ENCODE assay signal across 34 mouse cellular contexts in genomic region chr7:34025641-34026040, GRCm38 (mm10). TPM values are rescaled to one million over a fixed set of nuclear protein-coding genes. Genes with fewer than 3 reads are reported as not detected.
"Had no signal": no experiment of that assay in that cellular context is flagged by ENCODE, and none has a peak within 500 bp of the region (broad histone marks: within the 10 kb centered on the region; RNA-seq: fewer than 3 reads in every experiment).

No protein-coding gene starts in this region.

- H3K27ac ChIP-seq: embryonic facial prominence, embryonic 10.5 days; embryonic facial prominence, embryonic 12.5 days; embryonic facial prominence, embryonic 13.5 days; embryonic facial prominence, embryonic 15.5 days; forebrain, embryonic 10.5 days; forebrain, embryonic 12.5 days; forebrain, embryonic 13.5 days; forebrain, embryonic 15.5 days; gastrocnemius, adult 2 months; heart, adult 2 months had no signal

- H3K36me3 ChIP-seq: embryonic facial prominence, embryonic 10.5 days; embryonic facial prominence, embryonic 12.5 days; embryonic facial prominence, embryonic 13.5 days; embryonic facial prominence, embryonic 15.5 days; forebrain, embryonic 10.5 days; forebrain, embryonic 12.5 days; forebrain, embryonic 15.5 days had no signal

- H3K27me3 ChIP-seq: embryonic facial prominence, embryonic 12.5 days; embryonic facial prominence, embryonic 13.5 days; embryonic facial prominence, embryonic 15.5 days; forebrain, embryonic 12.5 days; forebrain, embryonic 13.5 days; forebrain, embryonic 15.5 days had no signal

- DNase-seq: cerebellum, adult 2 months; cerebellum, adult 8-10 months; cerebellum, adult 9-10 months; cerebellum, adult 9-11 months; cerebellum, postnatal 10 days; cerebellum, postnatal 14 days; cerebellum, postnatal 25 days; cerebellum, postnatal 36 days; embryo, embryonic 11 days; forebrain, postnatal 0 days; gastrocnemius, adult 2 months; gastrocnemius, postnatal 10 days; gastrocnemius, postnatal 14 days; gastrocnemius, postnatal 25 days; gastrocnemius, postnatal 36 days; heart, adult 18-20 months; heart, adult 2 months had no signal

- H3K4me1 ChIP-seq: embryonic facial prominence, embryonic 10.5 days; embryonic facial prominence, embryonic 12.5 days; embryonic facial prominence, embryonic 13.5 days; embryonic facial prominence, embryonic 15.5 days; forebrain, embryonic 10.5 days; forebrain, embryonic 12.5 days; forebrain, embryonic 13.5 days; forebrain, embryonic 15.5 days had no signal

- H3K4me3 ChIP-seq: embryonic facial prominence, embryonic 10.5 days; embryonic facial prominence, embryonic 12.5 days; embryonic facial prominence, embryonic 13.5 days; embryonic facial prominence, embryonic 15.5 days; erythroblast, embryonic 14.5 days; forebrain, embryonic 10.5 days; forebrain, embryonic 12.5 days; forebrain, embryonic 13.5 days; forebrain, embryonic 15.5 days; gastrocnemius, adult 2 months; heart, adult 2 months had no signal

RNA-seq across cellular contexts. Expression of gene Scgb1b27, which starts 4.4 kb away (rescaled TPM):
- polyA plus RNA-seq: cerebellum, adult 2 months; cortical plate, adult 2 months; embryonic facial prominence, embryonic 10.5 days; embryonic facial prominence, embryonic 11.5 days; embryonic facial prominence, embryonic 12.5 days; embryonic facial prominence, embryonic 13.5 days; embryonic facial prominence, embryonic 14.5 days; embryonic facial prominence, embryonic 15.5 days; erythroblast, embryonic 14.5 days; forebrain, embryonic 10.5 days; forebrain, embryonic 11.5 days; forebrain, embryonic 12.5 days; forebrain, embryonic 13.5 days; forebrain, embryonic 14.5 days; forebrain, embryonic 15.5 days; forebrain, embryonic 16.5 days; forebrain, postnatal 0 days; frontal cortex, adult 2 months; gonadal fat pad, adult 2 months; heart, adult 2 months had no signal

RNA-seq across cellular contexts. Expression of gene Scgb2b27, which starts 11.9 kb away (rescaled TPM):
- polyA plus RNA-seq: cerebellum, adult 2 months; cortical plate, adult 2 months; embryonic facial prominence, embryonic 10.5 days; embryonic facial prominence, embryonic 11.5 days; embryonic facial prominence, embryonic 12.5 days; embryonic facial prominence, embryonic 13.5 days; embryonic facial prominence, embryonic 14.5 days; embryonic facial prominence, embryonic 15.5 days; forebrain, embryonic 10.5 days; forebrain, embryonic 11.5 days; forebrain, embryonic 12.5 days; forebrain, embryonic 13.5 days; forebrain, embryonic 14.5 days; forebrain, embryonic 15.5 days; forebrain, embryonic 16.5 days; forebrain, postnatal 0 days; frontal cortex, adult 2 months; gonadal fat pad, adult 2 months; heart, adult 2 months had no signal
